Mouse (Mus musculus): Measurements from ENCODE around the gene Fam169b. TPM values are rescaled to one million over a fixed set of nuclear protein-coding genes. Genes with fewer than 3 reads are reported as not detected.
"Not testable (repeated sequence)": the region's sequence is repeated elsewhere in the genome, so short reads cannot be mapped to it uniquely, and the experiment has no call there.

Gene Fam169b
- polyA plus RNA-seq, 1 experiment from 2014 or later, result 0.43 TPM

- ATAC-seq (replicated peaks; ENCODE audit: low FRiP score, low TSS enrichment, low read depth), result no peak
Observed at GRCm38 (mm10) chr7:68270551-68270950, 3.1 kb upstream of the Fam169b start.

GRCm38 (mm10) chr7:68271816-68272215 is 1.8 kb upstream of the Fam169b start:
- no peak for ATAC-seq (replicated peaks; ENCODE audit: low FRiP score, low TSS enrichment, low read depth)
- DNase-seq (ENCODE audit: low spot score), result no peak
- no peak overlapping the region for H3K4me3 ChIP-seq (ENCODE audit: low read depth, low read length)
- no peak overlapping the region for H3K4me2 ChIP-seq (ENCODE audit: low read length)
- no peaks in the 10 kb centered on the region for H3K9me3 ChIP-seq (ENCODE audit: control insufficient read depth, low read length)
- peaks cover 8% of the 10 kb centered on the region; the same call in 1 of the 2 replicates for H3K4me1 ChIP-seq (replicated peaks; ENCODE audit: control insufficient read depth, insufficient read depth, low read length)
- H3K9ac ChIP-seq (ENCODE audit: low read length), result no peak overlapping the region
- WGBS, result 89% methylated on average over 6 of the region's 6 CpGs
- no peaks in the 10 kb centered on the region for H3K36me3 ChIP-seq (ENCODE audit: control insufficient read depth, insufficient read depth, low read length)
- H3K27ac ChIP-seq (ENCODE audit: low read depth), result no peak overlapping the region
- peaks cover 16% of the 10 kb centered on the region for H3K27me3 ChIP-seq (replicated peaks; ENCODE audit: control insufficient read depth, insufficient read depth, low read length)

More at GRCm38 (mm10) chr7:68270551-68270950, 3.1 kb upstream of the Fam169b start:
- Histone ChIP-seq H3K4me2 (ENCODE audit: low read length) (no peak overlapping the region), H3K9me3 (ENCODE audit: control insufficient read depth, low read length) (no peaks in the 10 kb centered on the region), H3K27ac (ENCODE audit: low read depth) (no peak overlapping the region), H3K4me1 (replicated peaks; ENCODE audit: control insufficient read depth, insufficient read depth, low read length) (peaks cover 4% of the 10 kb centered on the region; the same call in 1 of the 2 replicates), H3K27me3 (replicated peaks; ENCODE audit: control insufficient read depth, insufficient read depth, low read length) (peaks cover 9% of the 10 kb centered on the region), H3K36me3 (ENCODE audit: control insufficient read depth, insufficient read depth, low read length) (no peaks in the 10 kb centered on the region), H3K4me3 (ENCODE audit: low read depth, low read length) (no peak overlapping the region), H3K9ac (ENCODE audit: low read length) (no peak overlapping the region)
- 30% methylated on average over 4 of the region's 4 CpGs for WGBS
- no peak for DNase-seq (ENCODE audit: low spot score)

- no peak for ATAC-seq (replicated peaks; ENCODE audit: low FRiP score, low TSS enrichment, low read depth)
- no peak overlapping the region for H3K9ac ChIP-seq (ENCODE audit: low read length)
- DNase-seq (ENCODE audit: low spot score), result no peak
- peaks cover 4% of the 10 kb centered on the region; the same call in 1 of the 2 replicates for H3K4me1 ChIP-seq (replicated peaks; ENCODE audit: control insufficient read depth, insufficient read depth, low read length)
- no peaks in the 10 kb centered on the region for H3K36me3 ChIP-seq (ENCODE audit: control insufficient read depth, insufficient read depth, low read length)
- no peaks in the 10 kb centered on the region for H3K9me3 ChIP-seq (ENCODE audit: control insufficient read depth, low read length)
- no peak overlapping the region for H3K4me3 ChIP-seq (ENCODE audit: low read depth, low read length)
- 90% methylated on average over 10 of the region's 10 CpGs for WGBS
- peaks cover 18% of the 10 kb centered on the region for H3K27me3 ChIP-seq (replicated peaks; ENCODE audit: control insufficient read depth, insufficient read depth, low read length)
- no peak overlapping the region for H3K4me2 ChIP-seq (ENCODE audit: low read length)
- no peak overlapping the region for H3K27ac ChIP-seq (ENCODE audit: low read depth)
Observed at GRCm38 (mm10) chr7:68272607-68273006, 1.0 kb upstream of the Fam169b start.

- Histone ChIP-seq H3K4me1 (replicated peaks; ENCODE audit: control insufficient read depth, insufficient read depth, low read length) (peaks cover 4% of the 10 kb centered on the region; the same call in 1 of the 2 replicates), H3K4me3 (ENCODE audit: low read depth, low read length) (no peak overlapping the region), H3K27me3 (replicated peaks; ENCODE audit: control insufficient read depth, insufficient read depth, low read length) (peaks cover 18% of the 10 kb centered on the region), H3K9me3 (ENCODE audit: control insufficient read depth, low read length) (no peaks in the 10 kb centered on the region), H3K27ac (ENCODE audit: low read depth) (no peak overlapping the region), H3K9ac (ENCODE audit: low read length) (no peak overlapping the region), H3K36me3 (ENCODE audit: control insufficient read depth, insufficient read depth, low read length) (no peaks in the 10 kb centered on the region), H3K4me2 (ENCODE audit: low read length) (no peak overlapping the region)
- 71% methylated on average over 2 of the region's 2 CpGs for WGBS
- DNase-seq (ENCODE audit: low spot score) (no peak), ATAC-seq (replicated peaks; ENCODE audit: low FRiP score, low TSS enrichment, low read depth) (no peak)
Observed at GRCm38 (mm10) chr7:68274218-68274617, 579 bp downstream of the Fam169b start.

- no peaks in the 10 kb centered on the region for H3K36me3 ChIP-seq (ENCODE audit: control insufficient read depth, insufficient read depth, low read length)
Observed at GRCm38 (mm10) chr7:68274951-68275350, 1.3 kb downstream of the Fam169b start.

GRCm38 (mm10) chr7:68275445-68275837 is 1.8 kb downstream of the Fam169b start:
- H3K27ac ChIP-seq (ENCODE audit: low read depth); H3K4me1 ChIP-seq (replicated peaks; ENCODE audit: control insufficient read depth, insufficient read depth, low read length); ATAC-seq (replicated peaks; ENCODE audit: low FRiP score, low TSS enrichment, low read depth); H3K9ac ChIP-seq (ENCODE audit: low read length); DNase-seq (ENCODE audit: low spot score); H3K36me3 ChIP-seq (ENCODE audit: control insufficient read depth, insufficient read depth, low read length); H3K9me3 ChIP-seq (ENCODE audit: control insufficient read depth, low read length): not testable (repeated sequence)
- H3K4me3 ChIP-seq (ENCODE audit: low read depth, low read length), result peak overlapping the region; percentile 28
- peaks cover 18% of the 10 kb centered on the region for H3K27me3 ChIP-seq (replicated peaks; ENCODE audit: control insufficient read depth, insufficient read depth, low read length)
- H3K4me2 ChIP-seq (ENCODE audit: low read length), result peak overlapping the region; percentile 77
- WGBS, result 46% methylated on average over 9 of the region's 9 CpGs

More at GRCm38 (mm10) chr7:68274951-68275350, 1.3 kb downstream of the Fam169b start:
- no peak overlapping the region for H3K4me3 ChIP-seq (ENCODE audit: low read depth, low read length)
- WGBS, result 63% methylated on average over 9 of the region's 9 CpGs
- no peak overlapping the region for H3K27ac ChIP-seq (ENCODE audit: low read depth)
- no peak for ATAC-seq (replicated peaks; ENCODE audit: low FRiP score, low TSS enrichment, low read depth)
- H3K27me3 ChIP-seq (replicated peaks; ENCODE audit: control insufficient read depth, insufficient read depth, low read length), result peaks cover 18% of the 10 kb centered on the region
- no peak overlapping the region for H3K9ac ChIP-seq (ENCODE audit: low read length)
- no peak for DNase-seq (ENCODE audit: low spot score)
- H3K9me3 ChIP-seq (ENCODE audit: control insufficient read depth, low read length), result no peaks in the 10 kb centered on the region
- H3K4me1 ChIP-seq (replicated peaks; ENCODE audit: control insufficient read depth, insufficient read depth, low read length), result peaks cover 4% of the 10 kb centered on the region; the same call in 1 of the 2 replicates
- H3K4me2 ChIP-seq (ENCODE audit: low read length), result no peak overlapping the region

GRCm38 (mm10) chr7:68275838-68276731 is 2.4 kb downstream of the Fam169b start:
- Histone ChIP-seq H3K27ac (ENCODE audit: low read depth) (no peak overlapping the region), H3K9ac (ENCODE audit: low read length) (peak overlapping the region; percentile 10), H3K9me3 (ENCODE audit: control insufficient read depth, low read length) (no peaks in the 10 kb centered on the region), H3K4me1 (replicated peaks; ENCODE audit: control insufficient read depth, insufficient read depth, low read length) (peaks cover 4% of the 10 kb centered on the region; the same call in 1 of the 2 replicates), H3K27me3 (replicated peaks; ENCODE audit: control insufficient read depth, insufficient read depth, low read length) (peaks cover 18% of the 10 kb centered on the region), H3K4me3 (ENCODE audit: low read depth, low read length) (peak overlapping the region; percentile 28), H3K4me2 (ENCODE audit: low read length) (peak overlapping the region; percentile 77), H3K36me3 (ENCODE audit: control insufficient read depth, insufficient read depth, low read length) (no peaks in the 10 kb centered on the region)
- DNase-seq (ENCODE audit: low spot score) (peak; percentile 63), ATAC-seq (replicated peaks; ENCODE audit: low FRiP score, low TSS enrichment, low read depth) (no peak)
- WGBS, result 7% methylated on average over 35 of the region's 36 CpGs

- DNase-seq (ENCODE audit: low spot score) (no peak), ATAC-seq (replicated peaks; ENCODE audit: low FRiP score, low TSS enrichment, low read depth) (no peak)
- H3K27ac ChIP-seq (ENCODE audit: low read depth), result no peak overlapping the region
Observed at GRCm38 (mm10) chr7:68277054-68277896, 3.6 kb downstream of the Fam169b start.

More at GRCm38 (mm10) chr7:68277054-68277896, 3.6 kb downstream of the Fam169b start:
- Histone ChIP-seq H3K4me2 (ENCODE audit: low read length) (no peak overlapping the region), H3K27me3 (replicated peaks; ENCODE audit: control insufficient read depth, insufficient read depth, low read length) (peaks cover 18% of the 10 kb centered on the region), H3K36me3 (ENCODE audit: control insufficient read depth, insufficient read depth, low read length) (no peaks in the 10 kb centered on the region), H3K9ac (ENCODE audit: low read length) (no peak overlapping the region), H3K4me3 (ENCODE audit: low read depth, low read length) (no peak overlapping the region), H3K4me1 (replicated peaks; ENCODE audit: control insufficient read depth, insufficient read depth, low read length) (peaks cover 4% of the 10 kb centered on the region; the same call in 1 of the 2 replicates), H3K9me3 (ENCODE audit: control insufficient read depth, low read length) (no peaks in the 10 kb centered on the region)
- WGBS, result 40% methylated on average over 11 of the region's 11 CpGs
